Mouse (Mus musculus): ENCODE measurements around the gene Heatr1. TPM values are rescaled to one million over a fixed set of nuclear protein-coding genes. Genes with fewer than 3 reads are reported as not detected.

Heatr1 gene
- total and polyA plus RNA-seq, 3 experiments, result 130 to 468 (median 156) TPM

DNA sequence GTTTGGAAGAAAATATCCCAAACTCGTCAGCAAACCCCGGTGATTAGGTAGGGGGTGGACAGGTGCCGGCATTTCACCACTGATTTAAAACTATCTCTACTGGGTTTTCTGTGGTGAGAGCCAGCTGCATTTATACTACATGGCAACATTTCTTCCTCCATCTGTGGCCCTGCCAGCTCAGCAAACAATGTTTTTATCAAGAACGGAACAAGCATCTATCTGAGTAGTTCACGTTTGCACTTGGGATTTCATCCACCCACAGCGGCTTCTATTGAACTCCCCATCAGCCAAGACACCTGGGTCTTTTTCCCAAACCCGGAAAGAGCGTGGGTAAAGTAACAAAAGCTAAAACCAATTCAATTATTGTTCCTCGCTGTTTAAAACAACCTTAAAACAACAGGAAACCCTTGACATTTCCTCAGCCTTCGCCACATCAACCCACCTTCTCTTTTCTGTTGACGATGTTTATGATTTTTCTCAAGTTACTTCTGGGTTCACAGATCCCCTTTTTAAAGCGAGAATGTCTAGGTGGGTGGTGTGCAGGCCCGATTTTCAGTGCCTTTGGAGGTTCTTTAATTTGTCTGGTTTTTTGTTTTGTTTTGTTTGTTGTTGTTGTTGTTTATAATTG is 45.5 kb upstream of the Heatr1 start:
- H3K4me1 ChIP-seq (ENCODE audit: control insufficient read depth in 1 of 2, insufficient read depth in 2 of 2, low read length in 2 of 2), result peaks cover 9 to 11% of the 10 kb centered on the region in 2 experiments
- DNase-seq (ENCODE audit: low read depth, low spot score), result no peak
- no peak overlapping the region for H3K4me3 ChIP-seq (ENCODE audit: control insufficient read depth in 1 of 2, insufficient read depth in 1 of 2, low read depth in 2 of 2, low read length in 2 of 2)
- H3K9ac ChIP-seq (ENCODE audit: control insufficient read depth, low read depth, low read length, poor library complexity, severe bottlenecking), result no peak overlapping the region
- TF ChIP-seq MAFK (IDR thresholded peaks at IDR 0.05; ENCODE audit: borderline replicate concordance, low read depth, low read length), result no peak
- TF ChIP-seq EP300 (IDR thresholded peaks at IDR 0.05; ENCODE audit: low read depth in 1 of 2, low read length in 2 of 2), result 0 out of 4 replicates have a peak, but pooled peaks of 1 of the 2 experiments have one; percentile 9
- 0 out of 2 replicates have a peak, but pooled peaks have one; percentile 5 for TF ChIP-seq ETS1 (IDR thresholded peaks at IDR 0.05; ENCODE audit: low read depth, low read length)
- no peaks in the 10 kb centered on the region for H3K9me3 ChIP-seq (replicated peaks; ENCODE audit: insufficient read depth, low read length)
- peaks cover 0 to 13% of the 10 kb centered on the region in 2 experiments; a peak in 2 of 4 replicates for H3K36me3 ChIP-seq (ENCODE audit: control insufficient read depth in 1 of 2, insufficient read depth in 2 of 2, low read length in 2 of 2)
- H3K27me3 ChIP-seq (ENCODE audit: control insufficient read depth in 1 of 2, insufficient read depth in 2 of 2, low read length in 2 of 2), result no peaks in the 10 kb centered on the region
- no peaks in the 10 kb centered on the region for H3K79me2 ChIP-seq (ENCODE audit: control insufficient read depth, insufficient read depth, low read length, poor library complexity)
- no peak overlapping the region for H3K27ac ChIP-seq (ENCODE audit: control insufficient read depth, low read depth, low read length)

DNA sequence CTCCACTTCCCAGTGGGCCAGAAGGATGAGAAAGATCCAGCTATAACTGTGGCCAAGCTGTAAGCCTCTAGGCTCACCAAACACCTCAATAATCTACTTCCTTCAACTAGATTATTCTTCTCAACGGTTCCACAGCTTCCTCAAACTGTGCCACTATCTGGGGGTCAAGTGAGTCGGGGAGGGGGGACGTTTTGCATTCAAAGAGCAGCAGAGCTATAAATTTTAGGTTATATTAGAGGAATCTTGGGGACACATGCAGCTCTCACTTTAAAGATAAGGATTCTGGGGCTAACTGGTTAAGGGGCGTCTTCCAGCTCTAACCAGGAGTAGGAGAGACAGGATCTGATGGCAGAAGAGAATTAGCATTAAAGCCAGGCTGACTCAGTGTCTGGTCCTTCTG is 38.6 kb upstream of the Heatr1 start:
- H3K4me3 ChIP-seq (ENCODE audit: control insufficient read depth in 1 of 2, insufficient read depth in 1 of 2, low read depth in 2 of 2, low read length in 2 of 2), result peak overlapping the region; percentile 2 to 24; a peak in 2 of 4 replicates
- no peaks in the 10 kb centered on the region for H3K9me3 ChIP-seq (replicated peaks; ENCODE audit: insufficient read depth, low read length)
- H3K79me2 ChIP-seq (ENCODE audit: control insufficient read depth, insufficient read depth, low read length, poor library complexity), result no peaks in the 10 kb centered on the region
- peak overlapping the region; percentile 47 for H3K9ac ChIP-seq (ENCODE audit: control insufficient read depth, low read depth, low read length, poor library complexity, severe bottlenecking)
- DNase-seq (ENCODE audit: low read depth, low spot score), result peak; percentile 90
- no peaks in the 10 kb centered on the region for H3K27me3 ChIP-seq (ENCODE audit: control insufficient read depth in 1 of 2, insufficient read depth in 2 of 2, low read length in 2 of 2)
- H3K36me3 ChIP-seq (ENCODE audit: control insufficient read depth in 1 of 2, insufficient read depth in 2 of 2, low read length in 2 of 2), result peaks cover 0 to 14% of the 10 kb centered on the region in 2 experiments; a peak in 2 of 4 replicates
- H3K27ac ChIP-seq (ENCODE audit: control insufficient read depth, low read depth, low read length), result peak overlapping the region; percentile 89
- peaks cover 7 to 8% of the 10 kb centered on the region in 2 experiments for H3K4me1 ChIP-seq (ENCODE audit: control insufficient read depth in 1 of 2, insufficient read depth in 2 of 2, low read length in 2 of 2)
- TF ChIP-seq USF1 (IDR thresholded peaks at IDR 0.05; ENCODE audit: low read depth, low read length) (no peak), CHD1 (IDR thresholded peaks at IDR 0.05; ENCODE audit: low read depth, low read length) (no peak), BHLHE40 (IDR thresholded peaks at IDR 0.05; ENCODE audit: borderline replicate concordance, low read depth, low read length) (no peak), GATA1 (IDR thresholded peaks at IDR 0.05; ENCODE audit: low read depth, low read length) (peak; percentile 89), ZKSCAN1 (IDR thresholded peaks at IDR 0.05; ENCODE audit: low read depth, low read length) (no peak), ELF1 (IDR thresholded peaks at IDR 0.05; ENCODE audit: low read depth, low read length) (no peak), NELFE (IDR thresholded peaks at IDR 0.05; ENCODE audit: low read depth, low read length) (peak; percentile 33; the same call in 1 of the 2 replicates), MAZ (IDR thresholded peaks at IDR 0.05; ENCODE audit: low read depth, low read length) (peak; percentile 87), RCOR1 (IDR thresholded peaks at IDR 0.05; ENCODE audit: low read depth, low read length) (peak; percentile 54), ZC3H11A (IDR thresholded peaks at IDR 0.05; ENCODE audit: low read depth, low read length) (no peak), POLR2AphosphoS2 (IDR thresholded peaks at IDR 0.05; ENCODE audit: low read length) (no peak), MAFK (IDR thresholded peaks at IDR 0.05; ENCODE audit: borderline replicate concordance, low read depth, low read length) (no peak), ETS1 (IDR thresholded peaks at IDR 0.05; ENCODE audit: low read depth, low read length) (peak; percentile 49; the same call in 1 of the 2 replicates), POLR2A (IDR thresholded peaks at IDR 0.05; ENCODE audit: control insufficient read depth in 1 of 2, insufficient read depth in 1 of 2, low read depth in 1 of 2, low read length in 2 of 2, poor library complexity in 1 of 2) (peak in 1 of 2 experiments; percentile 48; a peak in 1 of 4 replicates), TCF12 (IDR thresholded peaks at IDR 0.05; ENCODE audit: low read depth, low read length) (peak; percentile 81), JUND (IDR thresholded peaks at IDR 0.05; ENCODE audit: low read depth, low read length) (no peak), E2F4 (IDR thresholded peaks at IDR 0.05; ENCODE audit: borderline replicate concordance, low read depth, low read length) (no peak), TBP (IDR thresholded peaks at IDR 0.05; ENCODE audit: low read depth, low read length) (peak; percentile 55), NRF1 (IDR thresholded peaks at IDR 0.05; ENCODE audit: insufficient read depth, low read depth, low read length, poor library complexity, severe bottlenecking) (no peak), CTCF (IDR thresholded peaks at IDR 0.05 in 2 of 3, conservative IDR thresholded peaks at IDR 0.05 in 1 of 3; ENCODE audit: control insufficient read depth in 1 of 3, insufficient read depth in 1 of 3, low read depth in 2 of 3, low read length in 3 of 3, poor library complexity in 1 of 3, severe bottlenecking in 1 of 3) (no peak), MAX (IDR thresholded peaks at IDR 0.05; ENCODE audit: low read length) (no peak), MEF2A (IDR thresholded peaks at IDR 0.05; ENCODE audit: extremely low read depth, insufficient replicate concordance, low read depth, low read length, poor library complexity, severe bottlenecking) (no peak), POLR2AphosphoS5 (IDR thresholded peaks at IDR 0.05; ENCODE audit: borderline replicate concordance, low read depth, low read length) (no peak), UBTF (IDR thresholded peaks at IDR 0.05; ENCODE audit: borderline replicate concordance, insufficient read depth, low read depth, low read length) (no peak), ZMIZ1 (IDR thresholded peaks at IDR 0.05; ENCODE audit: low read depth, low read length) (no peak), HCFC1 (IDR thresholded peaks at IDR 0.05; ENCODE audit: low read depth, low read length) (no peak), EP300 (IDR thresholded peaks at IDR 0.05; ENCODE audit: low read depth in 1 of 2, low read length in 2 of 2) (peak; percentile 89 to 96), RAD21 (IDR thresholded peaks at IDR 0.05; ENCODE audit: low read depth, low read length) (no peak), MXI1 (IDR thresholded peaks at IDR 0.05; ENCODE audit: low read depth, low read length) (no peak), CHD2 (IDR thresholded peaks at IDR 0.05; ENCODE audit: low read length) (no peak; the same call in 1 of the 2 replicates)
